Mouse (Mus musculus) CD8-positive naive resting alpha-beta T cell, adult 2 months (primary cell): ENCODE data around the gene Bri3.

Experiments used
- DNase-seq, 2 experiments: peaks; one replicate each; pipeline ENCODE4 v3.0.0; 2022; ENCODE audit warnings: low read depth in 2 of 2, low spot score in 2 of 2

The Bri3 gene

DNA sequence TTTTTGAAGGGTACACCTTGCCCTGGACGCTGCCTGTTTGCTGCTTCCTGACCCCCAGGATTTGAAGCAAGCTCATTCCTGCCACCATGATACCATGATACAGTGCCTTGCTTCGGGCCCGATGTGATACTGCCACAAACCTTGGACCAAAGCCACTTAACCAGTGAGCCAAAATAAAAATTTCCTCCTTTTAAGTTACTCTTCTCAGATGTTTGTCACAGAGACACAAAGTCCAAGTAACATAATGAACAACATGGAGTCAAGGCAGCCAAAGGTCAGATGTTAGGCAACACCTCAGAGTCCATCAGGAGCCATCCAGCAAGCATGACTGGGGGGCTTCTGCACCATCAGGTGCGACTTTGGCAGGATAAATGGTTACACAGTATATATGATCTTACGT is 11.7 kb upstream of the Bri3 start:
- no peak for DNase-seq

DNA sequence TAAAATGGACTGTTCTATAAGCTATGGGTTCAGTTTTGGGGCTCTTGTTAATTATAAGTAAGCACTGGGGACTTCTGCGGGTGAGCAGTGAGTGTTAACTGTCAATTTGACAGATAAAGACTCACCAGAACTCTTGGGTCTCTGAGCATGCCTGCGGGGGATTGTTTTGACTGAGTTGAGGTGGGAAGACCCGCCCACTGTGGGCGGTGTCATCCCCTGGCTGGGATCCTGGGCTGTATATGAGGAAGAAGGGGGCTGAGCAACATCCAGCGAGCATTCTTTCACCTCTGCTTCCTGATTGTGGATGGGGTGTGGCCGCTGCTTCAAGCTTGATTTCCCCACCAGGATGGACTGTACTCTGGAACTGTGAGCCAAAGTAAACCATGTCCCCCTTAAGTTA is 10.0 kb upstream of the Bri3 start:
- DNase-seq = no peak

DNA sequence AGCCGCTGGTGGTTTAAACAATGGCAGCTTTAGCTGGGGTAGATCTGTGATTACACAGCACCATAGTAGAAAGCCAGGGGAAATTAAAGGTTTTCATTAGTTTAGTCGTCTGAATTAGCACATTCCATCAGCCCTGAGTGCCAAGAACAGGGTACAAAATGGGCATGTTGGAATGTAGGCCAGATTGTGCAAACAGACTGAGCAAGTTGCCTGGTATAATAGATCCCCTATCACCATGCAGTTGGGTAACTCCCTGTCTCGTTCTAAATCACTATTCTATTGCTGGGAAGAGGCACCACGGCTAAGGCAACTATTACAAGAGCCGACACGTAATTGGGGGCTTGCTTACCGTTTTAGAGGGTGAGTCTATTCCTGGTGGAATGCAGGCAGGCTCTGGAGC is 9.5 kb upstream of the Bri3 start:
- no peak for DNase-seq

DNA sequence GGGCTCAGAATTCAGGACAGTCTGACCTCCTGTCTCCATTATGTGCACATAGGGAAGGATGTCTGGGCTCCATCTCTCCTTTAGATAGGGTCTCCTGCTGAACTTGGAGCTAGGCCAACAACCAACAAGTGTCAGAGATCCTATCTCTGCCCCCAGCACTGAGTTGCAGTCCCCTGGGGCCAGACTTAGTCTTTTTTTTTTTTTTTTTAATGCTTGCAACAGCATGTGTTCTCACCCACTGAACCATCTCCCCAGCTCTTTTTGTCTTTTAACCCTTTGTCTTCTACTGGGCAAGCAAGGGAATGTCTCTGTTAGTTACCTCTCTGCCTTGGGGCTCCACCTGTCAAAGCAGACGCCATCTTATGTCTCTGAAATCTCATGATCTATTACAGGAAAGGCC is 5.3 kb upstream of the Bri3 start:
- no peak for DNase-seq

DNA sequence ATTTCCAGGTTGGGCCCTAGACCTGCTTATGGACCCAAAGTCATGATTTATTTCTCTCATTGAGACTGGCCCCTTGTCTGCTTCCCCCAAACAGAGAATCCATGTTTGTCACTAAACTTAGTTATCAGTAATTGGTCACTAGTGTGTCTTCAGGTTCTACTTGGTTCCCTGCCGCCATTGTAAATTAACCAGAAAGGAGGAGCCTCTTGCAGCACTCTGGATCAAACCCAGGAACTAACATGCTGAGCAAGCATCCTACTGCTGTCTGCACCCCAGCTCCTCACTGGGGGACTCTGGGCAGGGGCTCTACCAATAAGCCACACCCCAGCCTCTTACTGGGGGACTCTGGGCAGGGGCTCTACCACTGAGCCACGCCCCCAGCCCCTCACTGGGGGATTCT is 1.4 kb downstream of the Bri3 start:
- no peak for DNase-seq

DNA sequence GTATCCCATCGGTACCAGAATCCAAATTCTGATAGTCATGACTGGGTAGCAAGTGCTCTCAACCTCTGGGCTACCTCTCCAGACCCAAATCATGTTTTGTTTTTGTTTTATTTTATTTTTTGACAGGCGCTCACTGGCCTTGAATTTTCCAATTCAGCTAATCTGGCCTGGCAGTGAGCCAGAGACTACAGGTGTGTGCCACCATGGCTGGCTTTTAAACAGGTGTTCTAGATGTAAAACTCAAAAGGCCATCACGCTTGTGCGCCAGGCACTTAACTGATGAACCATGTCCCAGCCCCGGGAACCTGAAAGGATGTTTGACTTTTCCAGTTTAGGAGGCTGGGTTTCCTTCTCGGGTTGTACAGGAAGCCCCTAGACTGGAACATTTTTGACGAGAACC is 2.4 kb downstream of the Bri3 start:
- DNase-seq = no peak

DNA sequence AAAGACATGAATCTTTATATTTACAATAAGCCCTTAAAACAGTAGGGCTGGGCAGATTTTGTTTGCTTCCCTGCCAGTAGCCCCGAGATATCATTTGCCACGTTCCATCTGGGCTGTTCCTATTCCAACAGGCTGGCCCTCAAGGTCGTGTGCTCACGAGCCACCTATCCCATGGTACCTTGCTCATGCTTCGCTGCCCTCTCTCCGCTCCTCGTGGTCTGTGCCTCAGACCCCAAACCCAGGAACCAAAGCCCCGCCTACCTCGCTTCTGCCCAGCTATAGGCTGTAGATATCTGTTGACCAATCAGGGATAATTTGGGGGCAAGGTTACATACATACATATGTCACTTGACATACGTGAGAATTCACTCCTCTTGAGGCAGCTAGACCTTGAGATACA is 3.1 kb downstream of the Bri3 start:
- DNase-seq = no peak

DNA sequence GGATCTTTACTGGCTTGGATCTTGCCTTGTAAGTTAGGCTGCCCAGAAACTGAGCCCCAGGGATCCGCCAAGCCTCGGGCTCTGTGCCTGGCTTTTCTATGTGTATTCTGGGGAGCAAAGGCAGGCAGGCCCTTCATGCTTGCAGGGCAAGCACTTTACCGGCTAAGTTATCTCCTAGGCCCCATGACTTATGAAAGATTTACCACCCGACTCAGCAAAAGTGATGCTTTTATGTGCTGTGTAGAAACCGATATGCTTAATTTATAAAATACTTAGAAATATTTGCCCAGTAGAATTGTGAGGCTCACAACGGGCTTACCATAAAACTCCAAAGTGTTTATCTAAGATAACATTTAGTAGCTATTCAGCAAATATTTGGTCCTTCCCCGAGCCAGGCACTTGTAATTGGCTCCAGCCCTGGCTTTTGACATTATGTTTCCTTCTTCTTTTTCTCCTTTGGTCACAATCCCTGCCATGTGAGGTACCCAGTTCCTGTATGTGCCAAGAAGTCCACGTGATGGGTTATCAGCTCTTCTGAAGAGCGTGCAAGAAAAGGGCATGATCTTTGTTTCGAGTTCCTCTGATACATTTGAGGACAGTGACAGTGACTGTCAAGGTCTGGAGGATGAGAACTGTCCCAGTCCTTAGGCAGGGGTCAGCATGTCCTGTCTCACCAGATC is 3.8 kb downstream of the Bri3 start:
- no peak for DNase-seq

DNA sequence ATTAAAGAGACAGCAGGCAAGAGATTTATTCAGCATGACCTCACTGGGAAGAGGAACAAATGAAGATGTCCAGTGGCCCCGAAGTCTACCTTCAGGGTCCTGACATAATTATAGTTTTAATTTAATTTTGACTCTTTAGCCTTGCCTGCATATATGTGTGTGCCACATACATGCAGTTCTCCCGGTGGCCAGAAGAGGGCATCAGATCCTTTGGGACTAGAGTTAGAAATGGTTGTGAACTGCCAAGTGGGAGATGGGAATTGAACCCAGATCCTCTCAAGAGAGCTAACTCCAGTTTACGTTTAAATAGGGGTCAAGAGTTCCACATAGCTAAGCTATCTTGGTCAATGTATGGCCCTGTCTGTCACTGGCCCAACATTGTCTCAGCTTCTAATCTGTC is 5.6 kb downstream of the Bri3 start:
- no peak for DNase-seq

DNA sequence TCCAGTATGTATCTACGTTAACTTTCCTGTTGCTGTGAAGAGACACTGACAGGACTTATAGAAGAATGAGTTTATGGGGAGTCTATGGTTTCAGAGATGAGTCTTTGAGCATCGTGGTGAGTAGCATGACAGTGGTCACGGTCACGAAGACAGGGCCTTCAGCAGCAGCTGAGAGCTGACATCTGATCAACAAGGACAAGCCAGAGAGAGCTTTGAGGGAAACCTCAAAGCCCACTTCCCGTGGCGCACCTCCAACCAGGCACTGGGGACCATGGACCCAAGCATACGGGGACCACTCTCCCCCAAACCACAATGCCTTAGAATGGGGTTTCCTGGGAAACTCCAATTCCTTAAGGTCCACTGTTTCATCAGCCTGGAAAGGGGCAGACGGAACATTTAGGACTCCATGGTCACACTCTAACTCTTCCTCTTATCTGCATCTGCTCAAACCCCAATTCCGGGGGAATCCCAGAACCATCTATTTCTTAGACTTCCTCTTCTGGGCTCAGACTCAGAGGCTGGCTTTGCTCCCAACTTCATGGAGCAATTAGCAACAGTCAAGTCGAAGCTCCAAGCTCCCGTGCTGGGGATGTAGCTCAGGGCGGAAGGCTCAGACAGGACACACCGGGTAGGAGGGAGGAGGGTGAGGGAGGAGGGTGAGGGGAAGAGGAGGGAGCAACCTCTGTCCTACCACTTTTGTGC is 7.8 kb downstream of the Bri3 start:
- no peak for DNase-seq

DNA sequence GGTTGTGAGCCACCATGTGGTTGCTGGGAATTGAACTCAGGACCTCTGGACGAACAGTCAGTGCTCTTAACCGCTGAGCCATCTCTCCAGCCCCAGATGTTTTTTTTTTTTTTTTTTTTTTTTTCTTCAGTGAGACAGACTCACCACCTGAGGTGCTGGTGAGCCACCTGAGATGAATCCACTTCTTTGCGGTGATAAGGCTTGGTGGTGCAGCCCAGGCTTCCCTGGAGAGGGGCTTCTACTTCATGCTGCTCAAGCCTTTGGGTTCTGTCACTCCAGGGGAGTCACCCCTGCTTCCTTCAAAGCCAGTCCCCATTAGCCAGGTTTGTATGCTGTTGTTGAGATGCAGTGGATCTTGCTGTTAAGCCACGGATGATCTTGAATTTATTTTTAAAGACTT is 9.0 kb downstream of the Bri3 start:
- DNase-seq = no peak

DNA sequence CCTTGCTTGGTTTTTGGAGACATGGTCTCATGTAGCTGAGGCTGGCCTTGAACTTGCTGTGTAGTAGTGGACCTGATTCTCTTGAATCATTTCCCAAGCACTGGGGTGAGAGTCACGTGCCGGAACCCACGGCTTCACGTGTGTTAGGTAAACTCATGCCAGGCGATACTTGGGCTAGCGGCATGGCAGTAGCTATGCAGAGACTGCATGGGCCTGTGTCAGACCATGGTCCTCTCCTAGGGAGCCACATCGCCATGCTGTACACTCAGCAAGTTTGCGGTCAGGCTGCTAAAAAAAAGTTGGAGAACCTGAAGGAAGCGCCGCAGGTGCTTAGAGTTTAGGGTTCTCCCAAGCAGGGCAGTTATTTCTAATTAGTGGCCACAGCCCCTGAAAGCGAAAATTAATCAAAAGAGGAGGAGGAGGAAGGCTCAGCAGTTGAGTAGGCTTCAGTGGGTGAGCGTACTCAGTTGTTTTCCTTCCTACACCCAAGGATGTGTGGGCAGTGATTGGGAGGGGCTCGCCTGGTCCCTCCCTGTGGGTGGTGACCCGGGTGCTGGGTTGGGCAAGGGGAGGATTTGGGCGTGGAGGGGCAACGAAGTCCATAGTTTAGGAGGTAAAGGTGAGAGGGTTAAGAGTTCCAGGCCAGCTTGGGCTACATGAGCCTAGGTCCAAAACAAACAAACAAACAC is 10.0 kb downstream of the Bri3 start:
- DNase-seq = peak; percentile 27 to 32

DNA sequence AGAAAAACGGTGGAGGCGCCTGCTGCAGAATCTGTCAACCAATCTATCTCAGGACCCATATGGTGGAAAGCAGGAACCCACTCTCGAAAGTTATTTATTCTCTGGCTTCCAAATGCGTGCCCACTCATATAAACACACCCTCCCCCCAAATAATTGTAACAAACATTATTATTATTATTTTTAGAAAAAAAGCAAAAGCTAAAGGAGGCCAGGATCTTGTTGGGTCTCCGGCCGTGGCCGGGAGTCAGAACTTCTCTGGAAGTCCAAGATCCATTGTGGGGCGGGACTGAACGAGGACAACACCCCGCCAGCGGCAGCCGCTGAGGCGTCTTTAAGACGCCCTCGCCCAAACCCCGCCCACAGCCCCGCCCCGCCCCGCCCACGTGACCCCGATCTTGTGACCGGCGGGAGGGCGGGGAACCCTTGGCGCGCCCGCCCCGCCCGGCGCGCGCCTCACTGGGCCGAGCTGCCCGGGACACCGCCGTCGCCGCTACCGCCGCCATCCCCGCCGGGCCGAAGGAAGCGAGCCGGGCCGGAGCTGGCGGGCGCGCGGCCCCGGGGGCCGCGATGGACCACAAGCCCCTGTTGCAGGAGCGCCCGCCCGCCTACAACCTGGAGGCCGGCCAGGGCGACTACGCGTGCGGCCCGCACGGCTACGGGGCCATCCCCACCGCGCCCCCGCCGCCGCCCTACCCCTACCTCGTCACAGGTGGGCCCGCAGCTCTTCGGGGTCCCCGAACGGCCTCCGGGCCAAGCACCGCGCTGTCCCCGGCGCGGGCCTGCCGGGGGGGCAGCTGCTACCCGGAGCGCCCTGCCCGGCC is 10.8 kb downstream of the Bri3 start:
- peak; percentile 60 to 75 for DNase-seq

DNA sequence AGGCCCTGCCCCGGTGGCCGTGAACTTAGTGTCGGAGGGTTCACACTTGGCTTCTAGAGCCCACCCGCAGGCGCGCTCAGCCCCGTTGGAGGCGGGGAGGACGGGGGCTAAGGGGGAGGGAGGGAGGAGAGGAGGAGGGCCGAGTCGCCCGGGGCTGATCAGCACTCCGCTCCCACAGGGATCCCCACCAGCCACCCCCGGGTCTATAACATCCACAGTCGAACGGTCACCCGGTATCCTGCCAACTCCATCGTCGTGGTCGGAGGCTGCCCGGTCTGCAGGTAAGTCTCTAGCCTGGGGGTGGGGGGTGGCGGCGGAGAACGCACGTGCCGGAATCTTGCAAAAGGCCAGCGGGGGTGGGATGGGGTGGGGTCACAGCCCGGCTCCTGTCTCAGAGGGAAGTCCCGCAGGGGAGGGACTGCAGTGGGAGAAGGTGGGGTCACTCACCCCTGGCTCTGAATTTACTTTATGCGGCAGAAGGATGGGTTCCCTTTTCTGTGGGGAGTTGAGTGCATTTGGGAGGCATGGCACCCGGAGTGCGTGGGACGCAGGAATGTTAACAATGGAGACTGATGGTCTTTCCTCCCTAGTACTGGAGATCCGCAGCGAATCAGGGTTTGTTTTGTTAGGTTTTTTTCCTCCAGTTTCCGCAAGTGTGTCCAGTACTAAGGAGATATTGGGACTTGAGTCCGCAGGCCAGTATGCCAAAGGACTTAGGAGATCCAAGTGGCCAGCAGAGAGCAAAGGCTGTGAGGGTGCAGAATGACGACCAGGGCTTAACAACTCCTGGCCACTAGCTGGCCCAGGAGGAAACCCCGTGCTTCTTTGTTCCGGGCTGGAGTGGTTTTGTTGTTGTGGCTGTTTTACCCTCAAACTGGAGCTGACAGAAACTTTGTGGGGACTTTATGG is 11.6 kb downstream of the Bri3 start:
- peak in 1 of 2 experiments; percentile 14 for DNase-seq

DNA sequence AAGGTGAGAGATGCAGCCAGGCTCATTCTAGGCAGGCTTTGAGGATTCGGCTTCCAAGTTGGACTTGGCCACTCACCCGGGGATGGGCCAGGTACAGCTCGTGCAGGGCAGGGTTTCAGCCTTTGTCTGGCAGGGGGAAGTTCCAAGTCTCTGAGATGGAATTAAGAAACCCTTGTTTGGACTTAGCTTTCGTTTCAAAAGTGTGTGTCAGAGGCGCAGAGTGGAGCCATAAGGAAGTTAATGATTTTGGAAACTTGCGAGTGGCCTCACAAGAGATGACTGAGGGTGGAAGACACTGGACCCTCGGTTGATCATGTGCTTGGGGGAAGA is 12.3 kb downstream of the Bri3 start:
- no peak for DNase-seq

DNA sequence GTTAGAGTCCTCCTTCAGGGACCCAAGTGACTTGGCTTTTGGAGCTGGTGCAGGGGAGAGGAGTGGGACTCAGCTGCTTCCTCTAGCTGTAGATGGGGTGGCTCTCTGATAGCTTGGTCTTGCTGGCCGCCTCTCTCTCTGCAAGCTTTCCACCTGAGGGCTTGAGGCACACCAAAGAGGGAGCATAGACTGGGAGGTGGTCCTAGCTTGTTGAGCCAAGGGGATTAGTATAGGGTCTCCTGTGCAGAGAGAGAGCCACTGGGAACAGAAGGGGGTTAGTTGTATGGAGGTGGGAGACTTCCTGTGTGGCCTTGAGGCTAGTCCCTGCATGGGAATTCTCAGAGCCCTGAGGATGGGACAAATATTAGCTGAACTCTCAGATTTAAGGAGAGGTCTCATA is 12.7 kb downstream of the Bri3 start:
- DNase-seq = no peak

DNA sequence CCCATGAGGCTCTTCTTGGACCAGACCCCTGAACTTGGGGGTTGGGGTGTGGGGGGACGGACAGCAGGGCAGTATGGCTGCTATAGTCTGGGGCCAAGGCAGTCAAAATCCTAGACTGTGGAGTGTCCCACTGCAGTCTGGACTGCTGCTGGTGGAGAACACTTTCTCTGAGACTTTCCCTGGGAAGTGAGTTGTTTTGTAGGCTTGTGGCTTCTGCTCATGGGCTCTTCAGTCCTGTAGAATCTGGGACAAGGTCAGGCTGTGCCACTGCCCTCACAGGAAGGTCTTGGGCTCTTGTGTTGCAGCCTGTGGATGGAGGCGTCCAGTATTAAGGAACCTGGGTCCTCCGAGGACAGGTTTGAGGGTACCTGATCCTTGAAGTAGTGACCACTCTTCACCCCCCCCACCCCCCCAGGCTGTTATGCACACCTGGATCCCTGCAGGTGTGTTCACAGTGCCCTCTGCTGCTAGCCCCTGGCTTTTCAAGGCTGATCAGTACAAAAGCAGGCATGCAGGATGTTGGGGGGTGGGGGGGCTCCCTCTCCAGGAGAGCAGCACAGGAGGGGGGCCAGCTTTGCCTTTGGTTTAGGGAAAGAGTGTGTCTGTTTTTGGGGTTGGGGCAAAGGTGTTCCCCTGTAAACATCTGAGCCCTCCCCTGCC is 13.3 kb downstream of the Bri3 start:
- DNase-seq = no peak

DNA sequence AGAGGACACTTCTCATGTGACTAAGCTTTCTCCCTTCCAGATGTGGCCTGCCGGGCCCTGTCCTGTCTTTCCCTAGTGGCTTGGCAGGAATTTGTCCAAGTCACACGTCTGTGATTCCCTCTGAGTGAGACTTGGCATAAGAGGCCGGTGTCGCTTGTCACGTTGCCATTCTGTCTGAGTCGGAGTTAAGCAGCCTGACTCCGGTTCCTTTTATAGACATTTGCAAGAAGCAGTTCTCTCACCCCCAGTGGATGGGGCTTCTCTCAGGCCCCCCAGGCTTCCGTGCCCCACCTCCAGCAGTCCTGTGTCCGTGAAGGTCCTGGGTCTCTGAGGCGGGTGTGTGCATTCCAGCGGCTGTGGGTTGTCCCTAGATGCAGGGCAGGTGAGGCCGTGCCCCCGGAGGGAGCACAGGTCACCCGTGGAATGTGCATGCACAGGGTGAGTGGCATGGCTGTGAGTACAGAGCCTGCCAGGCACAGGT is 13.9 kb downstream of the Bri3 start:
- DNase-seq = no peak

DNA sequence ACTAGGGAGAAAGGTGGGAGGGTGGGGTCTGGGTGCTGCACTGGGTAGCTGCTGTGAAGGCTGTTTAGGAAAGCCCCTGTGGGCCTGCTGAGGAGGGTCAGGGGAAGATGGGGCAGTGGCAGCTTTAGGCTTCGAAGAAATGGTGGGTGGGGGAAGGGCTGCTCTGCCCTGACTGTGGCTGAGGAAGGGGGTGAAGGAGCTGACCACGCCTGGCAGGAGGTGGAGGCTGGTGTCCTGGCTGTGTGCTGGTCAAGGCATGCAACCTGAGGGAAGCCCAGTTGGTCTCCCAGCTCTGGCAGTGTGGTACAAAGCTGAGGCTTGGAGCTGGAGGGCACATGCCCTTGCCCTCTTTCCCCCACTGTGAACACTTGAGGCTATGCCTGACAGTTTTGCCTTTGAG is 14.4 kb downstream of the Bri3 start:
- DNase-seq = no peak

DNA sequence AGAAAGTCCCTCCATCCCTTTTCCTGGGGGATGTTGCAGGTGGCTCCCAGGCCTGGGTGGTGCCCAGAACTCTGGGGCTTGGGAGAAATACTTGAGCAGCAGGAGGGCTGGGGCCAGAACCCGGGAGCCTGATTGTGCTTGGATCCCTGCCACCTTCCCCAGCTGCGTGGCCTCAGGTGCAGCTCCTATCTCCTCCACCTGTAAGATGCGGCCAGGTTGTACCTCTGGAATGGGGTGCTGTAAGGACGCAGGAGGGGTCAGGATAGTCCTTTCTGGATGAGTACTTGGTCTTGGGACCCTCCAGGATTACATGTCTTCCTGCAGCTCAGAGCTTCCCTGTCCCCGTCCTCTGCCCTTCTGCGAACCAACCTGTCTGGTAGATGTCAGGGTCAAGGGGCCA is 15.0 kb downstream of the Bri3 start:
- DNase-seq = no peak
